Mouse (Mus musculus) brown adipose tissue, adult 24 weeks (tissue): ENCODE results near the gene T2. TPM values are rescaled to one million over a fixed set of nuclear protein-coding genes. Genes with fewer than 3 reads are reported as not detected.
"Not testable (repeated sequence)": the region's sequence is repeated elsewhere in the genome, so short reads cannot be mapped to it uniquely, and the experiment has no call there.

Experiments used
- H3K27ac ChIP-seq: fragments of 200-500 bp; replicated peaks from 2 replicates; pipeline ENCODE4 v1.5.1; 2012; ENCODE audit warnings: low read depth, mild to moderate bottlenecking, low read length
- H3K4me1 ChIP-seq: fragments of 200-500 bp; 2 replicates; pipeline ENCODE4 v1.6.1; 2012; ENCODE audit warnings: low read length, mixed read lengths; ENCODE audit not compliant: control insufficient read depth, insufficient read depth, insufficient read length
- H3K4me3 ChIP-seq: fragments of 200-500 bp; 2 replicates; pipeline ENCODE4 v1.5.1; 2012; ENCODE audit warnings: low read depth, mild to moderate bottlenecking, low read length, moderate library complexity; ENCODE audit not compliant: insufficient read depth
- polyA plus RNA-seq: library from polyadenylated mRNA; stranded (reverse); fragments of >200 nt; gene quantifications from 2 replicates; pipeline ENCODE4 v1.2.4, GENCODE M21; 2012; ENCODE audit not compliant: missing spikeins, insufficient read depth, insufficient read length

T2 gene
- polyA plus RNA-seq, 1 experiment = not detected

DNA sequence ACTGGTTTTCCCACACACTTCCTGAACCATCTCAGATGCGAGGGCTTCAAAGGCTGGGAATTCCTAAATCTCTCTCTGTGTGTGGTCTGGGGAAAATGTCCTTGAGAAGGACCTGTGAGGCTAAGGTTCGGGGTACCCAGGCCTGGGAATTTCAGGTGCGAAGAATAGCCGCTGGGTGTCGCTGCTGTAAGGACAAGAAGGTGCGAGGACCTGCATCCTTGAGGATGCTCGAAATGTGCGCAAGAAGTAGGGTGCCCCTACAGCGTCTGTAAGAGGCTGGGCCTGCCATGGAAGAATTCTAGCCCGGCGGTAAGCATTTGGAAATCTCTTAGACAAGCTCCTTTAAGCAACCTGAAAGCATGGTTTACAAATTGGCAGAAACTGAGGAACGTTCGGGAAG lies 32.7 kb downstream of the T2 start:
- Histone ChIP-seq H3K27ac (no peak overlapping the region), H3K4me1 (no peaks in the 10 kb centered on the region), H3K4me3 (no peak overlapping the region)

GRCm38 (mm10) chr17:8388990-8389789 lies 33.4 kb downstream of the T2 start:
- H3K4me3 ChIP-seq = no peak overlapping the region
- no peak overlapping the region for H3K27ac ChIP-seq

DNA sequence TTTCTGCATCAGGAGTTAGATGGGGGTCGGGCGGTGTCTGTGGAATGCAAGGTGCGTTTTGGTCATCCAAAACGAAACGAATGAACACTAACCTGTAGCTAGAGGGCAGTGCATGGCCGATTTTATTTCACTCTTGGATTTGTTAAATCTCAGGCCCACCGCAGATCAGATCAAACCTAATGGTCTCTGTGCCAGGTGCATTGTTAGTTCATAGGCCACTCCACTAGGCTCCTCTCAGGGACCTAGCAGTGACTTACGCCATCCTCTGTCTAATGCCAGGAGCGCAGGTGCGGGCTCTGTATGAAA lies 34.0 kb downstream of the T2 start:
- Histone ChIP-seq H3K4me3 (no peak overlapping the region), H3K27ac (no peak overlapping the region), H3K4me1 (no peaks in the 10 kb centered on the region)

More at GRCm38 (mm10) chr17:8388990-8389789, 33.4 kb downstream of the T2 start:
- H3K4me1 ChIP-seq = no peaks in the 10 kb centered on the region

GRCm38 (mm10) chr17:8390487-8390886 lies 34.7 kb downstream of the T2 start:
- Histone ChIP-seq H3K27ac (no peak overlapping the region), H3K4me1 (no peaks in the 10 kb centered on the region), H3K4me3 (no peak overlapping the region)

- H3K27ac ChIP-seq = no peak overlapping the region
- H3K4me3 ChIP-seq = no peak overlapping the region
- H3K4me1 ChIP-seq = no peaks in the 10 kb centered on the region
Observed at GRCm38 (mm10) chr17:8396371-8396770, 40.6 kb downstream of the T2 start.

- Histone ChIP-seq H3K4me1 (no peaks in the 10 kb centered on the region), H3K27ac (no peak overlapping the region), H3K4me3 (no peak overlapping the region)
Observed at GRCm38 (mm10) chr17:8397946-8398345, 42.2 kb downstream of the T2 start.

DNA sequence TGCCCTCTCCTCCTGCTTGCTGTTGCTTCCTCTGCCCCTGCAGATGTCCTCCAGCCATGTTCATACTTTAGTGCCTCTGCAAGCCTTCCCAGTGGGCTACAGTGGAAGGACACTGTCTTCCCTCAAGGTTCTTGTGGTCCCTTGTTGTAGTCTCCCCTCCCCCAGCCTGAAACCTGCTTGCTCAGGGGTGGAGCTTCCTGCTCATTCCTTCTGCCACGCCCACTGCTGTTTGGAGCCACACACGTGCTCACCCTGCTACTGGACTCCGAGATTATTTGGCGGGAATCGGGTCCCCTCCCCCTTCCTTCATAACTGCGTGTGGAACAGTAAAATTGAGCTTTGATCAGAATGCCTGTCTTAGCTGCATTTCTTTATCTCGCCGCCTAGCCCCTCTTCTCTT lies 48.1 kb downstream of the T2 start:
- not testable (repeated sequence) for H3K4me3 ChIP-seq, H3K4me1 ChIP-seq, H3K27ac ChIP-seq

DNA sequence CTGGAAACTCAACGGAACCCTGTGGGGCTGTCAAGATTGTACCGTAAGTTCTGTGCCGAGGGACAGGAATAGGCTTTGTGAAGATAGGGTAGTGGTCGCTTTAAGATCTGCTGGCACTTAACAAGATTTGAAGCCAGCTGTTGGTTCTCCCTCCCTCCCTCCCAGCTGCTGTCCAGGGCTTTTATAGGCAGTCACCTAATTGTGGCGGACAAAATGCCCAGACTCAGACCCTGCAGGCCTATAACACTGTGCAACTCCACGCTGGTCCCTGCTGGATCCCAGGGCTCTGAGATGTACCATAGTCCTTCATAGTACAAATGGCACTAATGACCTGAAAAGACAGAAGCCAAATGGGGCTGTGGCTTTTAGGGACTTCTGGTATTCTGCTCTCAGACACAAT lies 50.5 kb downstream of the T2 start:
- Histone ChIP-seq H3K4me1 (no peaks in the 10 kb centered on the region), H3K27ac (no peak overlapping the region), H3K4me3 (no peak overlapping the region)

DNA sequence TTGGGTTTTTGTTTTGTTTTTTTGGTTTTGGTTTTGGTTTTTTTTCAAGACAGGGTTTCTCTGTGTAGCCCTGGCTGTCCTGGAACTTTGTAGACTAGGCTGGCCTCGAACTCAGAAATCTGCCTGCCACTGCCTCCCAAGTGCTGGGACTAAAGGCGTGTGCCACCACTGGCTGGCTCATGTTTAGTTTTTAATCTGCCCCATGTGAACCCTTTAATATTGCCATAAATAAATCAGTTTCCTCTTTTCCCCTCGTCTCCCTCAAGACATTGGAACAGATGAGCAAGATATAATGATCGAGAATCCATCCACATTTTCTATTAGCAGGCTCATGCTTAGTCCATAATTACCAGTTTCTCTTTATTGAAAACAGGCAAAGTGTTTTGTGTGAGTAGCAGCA lies 52.2 kb downstream of the T2 start:
- not testable (repeated sequence) for H3K4me3 ChIP-seq, H3K27ac ChIP-seq, H3K4me1 ChIP-seq

- Histone ChIP-seq H3K27ac (no peak overlapping the region), H3K4me3 (no peak overlapping the region), H3K4me1 (no peaks in the 10 kb centered on the region)
Observed at GRCm38 (mm10) chr17:8408589-8409295, 53.0 kb downstream of the T2 start.

DNA sequence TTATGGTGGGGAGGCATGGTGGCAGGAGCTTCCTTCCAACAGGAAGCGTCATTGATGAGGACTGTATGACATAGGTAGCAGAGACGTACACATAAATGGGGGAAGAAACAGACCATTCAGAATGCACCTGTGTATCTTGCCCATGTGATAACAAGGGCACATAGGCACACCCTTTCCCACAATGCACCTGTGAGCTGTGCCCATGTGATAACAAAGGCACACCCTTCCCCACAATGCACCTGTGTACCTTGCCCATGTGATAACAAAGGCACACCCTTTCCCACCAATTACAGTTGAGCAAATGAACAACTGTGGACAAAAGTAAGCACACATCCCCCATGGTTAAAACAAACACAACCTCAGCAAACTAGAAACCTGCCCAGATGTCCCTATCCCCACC lies 54.5 kb downstream of the T2 start:
- H3K27ac ChIP-seq = no peak overlapping the region
- H3K4me1 ChIP-seq = no peaks in the 10 kb centered on the region
- no peak overlapping the region for H3K4me3 ChIP-seq

DNA sequence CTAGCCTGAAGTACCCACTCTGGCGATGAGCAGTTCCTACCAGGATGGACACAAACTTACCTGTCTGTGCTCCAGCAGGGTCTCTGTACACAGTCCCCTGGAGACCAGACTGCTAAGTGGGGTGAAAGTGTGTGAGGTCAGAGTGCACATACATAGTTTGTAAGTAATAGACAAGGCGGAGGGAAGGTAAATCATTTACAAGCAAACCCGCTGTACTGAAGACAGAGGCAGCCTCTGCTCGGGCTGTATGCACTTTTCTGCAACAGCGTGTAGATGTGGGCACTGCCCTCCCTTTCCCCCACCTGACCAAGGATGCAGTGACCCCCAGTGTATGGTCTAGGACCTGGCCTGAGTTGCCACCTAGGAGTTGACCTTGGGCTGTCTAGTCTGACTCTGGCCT lies 57.9 kb downstream of the T2 start:
- Histone ChIP-seq H3K4me3 (no peak overlapping the region), H3K27ac (no peak overlapping the region), H3K4me1 (no peaks in the 10 kb centered on the region)

- Histone ChIP-seq H3K4me1 (no peaks in the 10 kb centered on the region), H3K4me3 (no peak overlapping the region), H3K27ac (no peak overlapping the region)
Observed at GRCm38 (mm10) chr17:8415533-8415932, 59.7 kb downstream of the T2 start.

DNA sequence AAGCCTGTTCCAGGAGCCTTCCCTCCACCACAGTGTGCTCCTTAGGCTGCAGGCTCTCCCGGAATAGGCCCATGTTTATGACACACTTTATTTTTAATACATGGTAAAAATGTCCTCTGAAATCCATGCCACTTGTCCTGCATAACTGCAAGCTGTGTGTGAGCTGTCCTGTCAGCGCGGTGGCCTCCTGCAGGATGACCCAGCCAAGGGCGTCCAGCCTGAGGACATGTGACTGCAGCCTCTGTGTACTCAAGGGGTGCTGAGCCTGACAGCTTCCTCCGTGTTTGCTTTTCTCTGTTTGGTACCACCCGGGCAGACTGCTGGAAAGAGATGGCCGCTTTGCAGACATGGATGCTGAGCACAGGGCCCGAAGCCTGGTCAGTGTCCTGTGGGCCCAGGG lies 61.1 kb downstream of the T2 start:
- no peak overlapping the region for H3K4me3 ChIP-seq
- no peaks in the 10 kb centered on the region for H3K4me1 ChIP-seq
- no peak overlapping the region for H3K27ac ChIP-seq

GRCm38 (mm10) chr17:8420739-8421138 lies 64.9 kb downstream of the T2 start:
- Histone ChIP-seq H3K27ac (no peak overlapping the region), H3K4me1 (no peaks in the 10 kb centered on the region), H3K4me3 (no peak overlapping the region)

DNA sequence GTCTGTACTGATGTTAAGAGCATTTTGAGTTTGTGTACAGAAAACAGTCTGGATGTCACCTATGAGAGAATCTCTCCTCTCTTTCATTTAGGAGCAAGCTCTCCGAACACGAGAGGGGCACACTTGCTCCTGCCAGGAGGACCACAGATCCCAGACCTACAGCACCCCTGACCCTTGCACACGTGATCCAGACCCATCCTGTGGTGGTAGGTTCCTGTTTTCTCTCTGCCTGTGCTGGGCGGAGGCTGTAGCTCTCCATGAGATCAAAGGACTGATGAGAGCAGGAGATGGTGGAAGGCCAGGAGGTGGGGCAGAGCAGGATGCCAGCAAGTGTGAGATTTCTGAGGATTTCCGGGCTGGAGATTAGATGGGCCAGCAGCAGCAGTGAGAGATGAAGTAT lies 65.7 kb downstream of the T2 start:
- Histone ChIP-seq H3K4me3 (no peak overlapping the region), H3K27ac (no peak overlapping the region), H3K4me1 (no peaks in the 10 kb centered on the region)
